Mouse (Mus musculus) stomach, embryonic 16.5 days (tissue): Measurements from ENCODE around the gene Sart3. TPM values are rescaled to one million over a fixed set of nuclear protein-coding genes. Genes with fewer than 3 reads are reported as not detected.
A peak's percentile ranks its signal among the peaks of the same experiment; 100 is the strongest.

Source experiments
- ATAC-seq: fragments of 200-750 bp; cut with Nextera tagmentation; 2 replicates; pipeline ENCODE4 v1.8.0; 2017; ENCODE audit warnings: moderate number of reproducible peaks, moderate TSS enrichment; ENCODE audit not compliant: insufficient read depth, low FRiP score
- H3K27ac ChIP-seq: fragments of 300-500 bp; sonication (generic); 2 replicates; pipeline ENCODE4 v1.5.1; 2014; ENCODE audit warnings: low read length
- H3K27me3 ChIP-seq: fragments of 300-500 bp; sonication (generic); 2 replicates; pipeline ENCODE4 v1.6.1; 2014; ENCODE audit warnings: low read length, control low read depth, mixed read lengths; ENCODE audit not compliant: control insufficient read depth, insufficient read depth
- H3K36me3 ChIP-seq: fragments of 300-500 bp; sonication (generic); 2 replicates; pipeline ENCODE4 v1.6.1; 2014; ENCODE audit warnings: low read length; ENCODE audit not compliant: control insufficient read depth, insufficient read depth
- H3K4me1 ChIP-seq: fragments of 300-500 bp; sonication (generic); 2 replicates; pipeline ENCODE4 v1.6.1; 2014; ENCODE audit warnings: low read length, control low read depth, mixed read lengths; ENCODE audit not compliant: control insufficient read depth, insufficient read depth
- H3K4me2 ChIP-seq: fragments of 300-500 bp; sonication (generic); 2 replicates; pipeline ENCODE4 v1.6.1; 2014; ENCODE audit warnings: low read depth, low read length, mixed read lengths
- H3K4me3 ChIP-seq: fragments of 300-500 bp; sonication (generic); replicated peaks from 2 replicates; pipeline ENCODE4 v1.5.1; 2014; ENCODE audit warnings: mild to moderate bottlenecking, low read length
- H3K9ac ChIP-seq: fragments of 300-500 bp; sonication (generic); 2 replicates; pipeline ENCODE4 v1.6.1; 2014; ENCODE audit warnings: low read length
- H3K9me3 ChIP-seq: fragments of 300-500 bp; sonication (generic); replicated peaks from 2 replicates; pipeline ENCODE4 v1.6.1; 2016; ENCODE audit warnings: low read length, control low read depth; ENCODE audit not compliant: control insufficient read depth
- whole genome bisulfite sequencing: fragments of 180-500 bp; shearing (Covaris S2); extraction: QIAGEN DNeasy Blood & Tissue Kit; methylation state at CpG from one replicate; pipeline ENCODE4 v1.1.7; 2014; 5-methylcytosine and 5-hydroxymethylcytosine counted together
- polyA plus RNA-seq: library from polyadenylated mRNA; unstranded; fragments of >200 nt; fragmentation: Nextera tagmentation; extraction: Ambion mirVana; gene quantifications from 2 replicates; pipeline ENCODE4 v1.2.1, GENCODE M21; 2015

The Sart3 gene
- polyA plus RNA-seq, 1 experiment from 2014 or later: 35.0 TPM

- Histone ChIP-seq H3K36me3 (no peaks in the 10 kb centered on the region), H3K4me3 (no peak overlapping the region), H3K9ac (no peak overlapping the region), H3K4me1 (no peaks in the 10 kb centered on the region), H3K4me2 (no peak overlapping the region), H3K27ac (no peak overlapping the region), H3K27me3 (0 out of 2 replicates have a peak, but pooled peaks cover 2% of the 10 kb centered on the region), H3K9me3 (no peaks in the 10 kb centered on the region)
- WGBS: 60% methylated on average over 6 of the region's 6 CpGs
- no peak for ATAC-seq
These were observed 45.7 kb downstream of the Sart3 start for GRCm38 (mm10) chr5:113726618-113727017.

GRCm38 (mm10) chr5:113725417-113725816 is 46.9 kb downstream of the Sart3 start:
- no peak overlapping the region for H3K9ac ChIP-seq
- H3K27ac ChIP-seq: no peak overlapping the region
- 71% methylated on average over 12 of the region's 12 CpGs for WGBS
- H3K4me2 ChIP-seq: no peak overlapping the region
- no peaks in the 10 kb centered on the region for H3K36me3 ChIP-seq
- no peaks in the 10 kb centered on the region for H3K9me3 ChIP-seq
- 0 out of 2 replicates have a peak, but pooled peaks cover 2% of the 10 kb centered on the region for H3K27me3 ChIP-seq
- H3K4me3 ChIP-seq: no peak overlapping the region
- no peaks in the 10 kb centered on the region for H3K4me1 ChIP-seq
- ATAC-seq: no peak

GRCm38 (mm10) chr5:113724446-113724845 is 47.9 kb downstream of the Sart3 start, which contains the start of gene 1700069L16Rik:
Gene 1700069L16Rik (minus strand): TSS chr5:113724772.
- Histone ChIP-seq H3K27me3 (0 out of 2 replicates have a peak, but pooled peaks cover 2% of the 10 kb centered on the region), H3K27ac (no peak within 1 kb of the TSS), H3K9ac (no peak within 1 kb of the TSS), H3K4me1 (no peaks in the 10 kb centered on the region), H3K4me3 (no peak within 1 kb of the TSS), H3K9me3 (no peaks in the 10 kb centered on the region), H3K36me3 (no peaks in the 10 kb centered on the region), H3K4me2 (no peak within 1 kb of the TSS)
- ATAC-seq: peak; percentile 33; the same call in 1 of the 2 replicates
- 4% methylated on average over 15 of the region's 15 CpGs for WGBS

GRCm38 (mm10) chr5:113723567-113724237 is 48.6 kb downstream of the Sart3 start:
- no peak for ATAC-seq
- no peak overlapping the region for H3K4me3 ChIP-seq
- no peaks in the 10 kb centered on the region for H3K36me3 ChIP-seq
- no peak overlapping the region for H3K4me2 ChIP-seq
- H3K9ac ChIP-seq: no peak overlapping the region
- no peak overlapping the region for H3K27ac ChIP-seq
- no peaks in the 10 kb centered on the region for H3K4me1 ChIP-seq
- H3K27me3 ChIP-seq: 0 out of 2 replicates have a peak, but pooled peaks cover 2% of the 10 kb centered on the region
- no peaks in the 10 kb centered on the region for H3K9me3 ChIP-seq
- WGBS: 31% methylated on average over 8 of the region's 8 CpGs

GRCm38 (mm10) chr5:113722224-113723013 is 49.9 kb downstream of the Sart3 start:
- Histone ChIP-seq H3K9ac (no peak overlapping the region), H3K27me3 (0 out of 2 replicates have a peak, but pooled peaks cover 2% of the 10 kb centered on the region), H3K27ac (no peak overlapping the region), H3K4me1 (no peaks in the 10 kb centered on the region), H3K4me3 (no peak overlapping the region), H3K36me3 (no peaks in the 10 kb centered on the region), H3K9me3 (no peaks in the 10 kb centered on the region), H3K4me2 (no peak overlapping the region)
- 86% methylated on average over 10 of the region's 10 CpGs for WGBS
- no peak for ATAC-seq

GRCm38 (mm10) chr5:113719221-113719661 is 53.1 kb downstream of the Sart3 start:
- Histone ChIP-seq H3K4me1 (no peaks in the 10 kb centered on the region), H3K4me3 (no peak overlapping the region), H3K9ac (no peak overlapping the region), H3K36me3 (no peaks in the 10 kb centered on the region), H3K4me2 (no peak overlapping the region), H3K27ac (no peak overlapping the region), H3K9me3 (no peaks in the 10 kb centered on the region), H3K27me3 (no peaks in the 10 kb centered on the region)
- ATAC-seq: no peak
- WGBS: 85% methylated on average over 8 of the region's 8 CpGs

- Histone ChIP-seq H3K36me3 (no peaks in the 10 kb centered on the region), H3K27me3 (no peaks in the 10 kb centered on the region), H3K4me2 (no peak overlapping the region), H3K9me3 (no peaks in the 10 kb centered on the region), H3K9ac (no peak overlapping the region), H3K4me3 (no peak overlapping the region), H3K4me1 (no peaks in the 10 kb centered on the region), H3K27ac (no peak overlapping the region)
- ATAC-seq: no peak
- 7% methylated on average over 12 of the region's 12 CpGs for WGBS
These were observed 55.5 kb downstream of the Sart3 start for GRCm38 (mm10) chr5:113716581-113717388.

GRCm38 (mm10) chr5:113712861-113713260 is 59.4 kb downstream of the Sart3 start:
- no peak for ATAC-seq
- H3K27me3 ChIP-seq: no peaks in the 10 kb centered on the region
- H3K4me3 ChIP-seq: no peak overlapping the region
- no peak overlapping the region for H3K9ac ChIP-seq
- 65% methylated on average over 2 of the region's 2 CpGs for WGBS
- H3K36me3 ChIP-seq: no peaks in the 10 kb centered on the region
- H3K27ac ChIP-seq: no peak overlapping the region
- H3K9me3 ChIP-seq: no peaks in the 10 kb centered on the region
- no peak overlapping the region for H3K4me2 ChIP-seq
- no peaks in the 10 kb centered on the region for H3K4me1 ChIP-seq
